Mouse (Mus musculus): ENCODE results near the gene Fth1.

GRCm38 (mm10) chr19:9941809-9942208 is 38.6 kb upstream of the Fth1 start:
- TF ChIP-seq CTCF (IDR thresholded peaks at IDR 0.05; ENCODE audit: low read depth, low read length) (no peak), GATA2 (IDR thresholded peaks at IDR 0.05; ENCODE audit: borderline replicate concordance, low read depth, low read length) (no peak)

All from G1E (cell line).